Mouse (Mus musculus): ENCODE measurements around the gene Vcl. TPM values are rescaled to one million over a fixed set of nuclear protein-coding genes. Genes with fewer than 3 reads are reported as not detected.

Gene Vcl
- total and polyA plus RNA-seq, 3 experiments: 62.4 to 103 (median 102) TPM

DNA sequence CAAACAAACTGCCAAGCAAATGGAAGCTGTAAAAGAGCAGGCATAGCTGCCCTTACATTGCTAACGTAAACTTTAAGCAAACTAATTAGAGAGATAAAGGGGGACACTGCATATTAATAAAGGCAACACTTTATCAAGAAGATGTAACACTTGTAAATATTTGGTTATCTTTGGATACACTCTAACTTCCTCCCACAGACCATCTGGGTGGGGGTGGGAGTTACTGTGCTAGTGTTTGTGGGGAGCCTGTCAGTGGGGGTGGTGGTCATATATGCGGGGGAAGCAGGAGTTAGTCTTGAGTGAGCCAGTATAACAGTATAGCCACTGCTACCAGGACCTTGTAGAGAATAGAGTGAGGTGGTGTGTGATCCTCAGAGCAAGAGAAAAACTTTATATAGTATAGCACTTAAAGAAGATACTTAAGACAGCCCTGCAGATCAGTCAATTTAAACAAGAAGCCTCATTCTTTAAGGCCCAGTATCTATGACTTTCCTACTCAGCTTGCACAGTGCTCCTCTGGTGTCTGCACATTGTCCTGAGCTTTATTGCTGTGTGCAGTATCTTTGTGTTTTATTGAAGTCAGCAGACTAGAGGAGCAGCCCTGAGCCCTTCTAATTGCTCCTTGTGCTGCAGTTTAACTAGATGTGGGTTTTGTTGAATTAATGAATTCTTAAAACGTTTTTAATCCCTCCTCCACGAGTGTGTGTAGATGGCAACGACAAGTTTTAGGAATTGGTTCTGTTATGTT lies 133.7 kb downstream of the Vcl start:
- H3K4me1 ChIP-seq (ENCODE audit: control insufficient read depth, insufficient read depth, low read length): peaks cover 4% of the 10 kb centered on the region
- H3K27ac ChIP-seq: no peak overlapping the region
- TF ChIP-seq EP300 (IDR thresholded peaks at IDR 0.05; ENCODE audit: insufficient read depth, low read depth, low read length) (no peak), CTCF (IDR thresholded peaks at IDR 0.05) (no peak)
- no peaks in the 10 kb centered on the region for H3K27me3 ChIP-seq (ENCODE audit: control insufficient read depth, insufficient read depth, low read length)
- no peak overlapping the region for H3K9ac ChIP-seq (ENCODE audit: low read depth, low read length)
- H3K4me3 ChIP-seq: no peak overlapping the region
- H3K79me2 ChIP-seq (replicated peaks; ENCODE audit: control insufficient read depth, insufficient read depth, low read length): no peaks in the 10 kb centered on the region
- WGBS: 68% methylated on average over 5 of the region's 5 CpGs
- intact Hi-C loops (cut with DNase I): no loop called here
- DNase-seq: no peak
- H3K36me3 ChIP-seq (ENCODE audit: control insufficient read depth, insufficient read depth, low read length): peaks cover 4% of the 10 kb centered on the region; the same call in 1 of the 2 replicates

DNA sequence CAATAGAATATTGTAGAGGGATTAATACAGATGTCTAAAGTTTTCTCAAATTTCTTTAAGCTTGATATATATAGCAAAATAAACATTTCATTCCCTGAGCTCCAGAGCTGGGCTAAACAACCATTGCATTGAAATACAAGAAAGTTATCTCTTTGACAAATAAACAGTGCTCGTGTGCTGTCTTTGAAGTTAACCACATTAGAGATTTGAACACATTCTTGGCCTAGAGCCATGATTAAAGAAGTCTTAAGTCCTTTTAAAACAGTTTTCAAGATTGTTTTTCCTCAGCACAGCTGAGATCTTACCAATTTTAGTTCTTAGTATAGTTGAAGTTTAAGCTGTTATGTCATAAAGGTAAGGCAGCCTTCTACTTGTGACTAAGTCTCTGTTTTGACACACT lies 135.1 kb downstream of the Vcl start:
- 27% methylated on average over 1 of the region's 1 CpGs for WGBS
- Histone ChIP-seq H3K27ac (no peak overlapping the region; the same call in 1 of the 2 replicates), H3K27me3 (ENCODE audit: control insufficient read depth, insufficient read depth, low read length) (no peaks in the 10 kb centered on the region), H3K4me3 (no peak overlapping the region), H3K36me3 (ENCODE audit: control insufficient read depth, insufficient read depth, low read length) (peaks cover 4% of the 10 kb centered on the region; the same call in 1 of the 2 replicates), H3K9ac (ENCODE audit: low read depth, low read length) (no peak overlapping the region), H3K79me2 (replicated peaks; ENCODE audit: control insufficient read depth, insufficient read depth, low read length) (no peaks in the 10 kb centered on the region), H3K4me1 (ENCODE audit: control insufficient read depth, insufficient read depth, low read length) (peaks cover 4% of the 10 kb centered on the region)
- intact Hi-C loops (cut with DNase I): no loop called here
- TF ChIP-seq EP300 (IDR thresholded peaks at IDR 0.05; ENCODE audit: insufficient read depth, low read depth, low read length): no peak
- no peak for TF ChIP-seq POLR2A (IDR thresholded peaks at IDR 0.05; ENCODE audit: insufficient read depth, low read depth, low read length)
- TF ChIP-seq CTCF (IDR thresholded peaks at IDR 0.05): no peak
- DNase-seq: no peak

DNA sequence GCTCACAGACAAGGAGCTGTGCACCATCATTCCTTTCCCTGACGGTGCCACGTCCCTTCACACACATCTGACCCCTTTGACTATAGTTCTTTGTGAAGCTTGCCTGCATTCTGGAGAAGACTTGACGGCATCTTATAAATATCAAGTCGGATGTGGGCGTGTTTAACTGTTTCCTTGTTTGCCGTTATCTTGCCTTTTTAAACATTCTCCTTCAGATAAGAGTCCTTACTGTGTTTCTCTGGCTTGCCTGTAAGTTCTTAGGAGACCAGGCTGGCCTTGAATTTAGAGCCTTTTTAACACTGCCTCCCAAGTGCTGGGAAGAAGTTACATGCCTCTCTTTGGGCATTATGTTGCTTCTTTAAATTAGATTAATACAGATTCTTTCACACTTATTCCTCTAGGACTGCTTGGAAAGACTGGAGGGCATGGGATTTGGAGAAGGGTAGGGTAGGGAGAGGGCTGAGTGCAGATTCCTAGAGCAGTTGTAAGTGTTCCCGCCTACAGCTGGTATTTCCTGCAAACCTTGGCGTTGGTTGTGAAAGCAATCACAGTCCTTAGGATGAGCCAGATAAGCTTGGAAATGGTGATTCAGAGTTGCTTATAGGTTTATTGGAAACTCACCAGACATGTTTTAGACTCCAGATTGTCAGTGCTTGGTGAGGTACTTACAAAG lies 136.4 kb downstream of the Vcl start:
- H3K36me3 ChIP-seq (ENCODE audit: control insufficient read depth, insufficient read depth, low read length): peaks cover 4% of the 10 kb centered on the region; the same call in 1 of the 2 replicates
- no peak for DNase-seq
- TF ChIP-seq POLR2A (IDR thresholded peaks at IDR 0.05; ENCODE audit: insufficient read depth, low read depth, low read length): no peak
- no peak for TF ChIP-seq EP300 (IDR thresholded peaks at IDR 0.05; ENCODE audit: insufficient read depth, low read depth, low read length)
- no peak for TF ChIP-seq CTCF (IDR thresholded peaks at IDR 0.05)
- no peak overlapping the region for H3K4me3 ChIP-seq
- peak overlapping the region; percentile 31; the same call in 1 of the 2 replicates for H3K27ac ChIP-seq
- no peak overlapping the region for H3K9ac ChIP-seq (ENCODE audit: low read depth, low read length)
- H3K79me2 ChIP-seq (replicated peaks; ENCODE audit: control insufficient read depth, insufficient read depth, low read length): 0 out of 2 replicates have a peak, but pooled peaks cover 2% of the 10 kb centered on the region
- H3K4me1 ChIP-seq (ENCODE audit: control insufficient read depth, insufficient read depth, low read length): peaks cover 4% of the 10 kb centered on the region
- intact Hi-C loops (cut with DNase I): no loop called here
- no peaks in the 10 kb centered on the region for H3K27me3 ChIP-seq (ENCODE audit: control insufficient read depth, insufficient read depth, low read length)
- 34% methylated on average over 8 of the region's 8 CpGs for WGBS

DNA sequence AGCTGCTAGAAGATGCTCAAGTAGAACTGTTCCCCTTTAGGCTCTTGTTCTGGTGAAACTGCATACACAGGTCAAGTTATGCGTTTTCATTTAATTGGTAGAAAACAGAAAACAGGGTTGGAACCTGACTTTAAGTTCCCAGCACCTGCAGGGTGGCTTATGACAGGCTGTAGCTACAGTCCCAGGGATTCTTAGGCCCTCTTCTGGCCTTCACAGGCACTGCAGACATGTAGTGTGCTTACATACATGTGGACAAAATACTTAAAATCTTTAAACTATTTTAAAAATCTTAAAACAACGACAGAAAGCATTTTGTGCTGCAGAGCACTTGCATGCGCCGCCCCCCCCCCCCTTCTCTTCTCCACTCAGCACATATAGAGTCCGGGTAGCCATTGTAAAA lies 140.4 kb downstream of the Vcl start:
- DNase-seq: no peak
- no peak overlapping the region for H3K27ac ChIP-seq
- H3K4me1 ChIP-seq (ENCODE audit: control insufficient read depth, insufficient read depth, low read length): peaks cover 6% of the 10 kb centered on the region
- TF ChIP-seq POLR2A (IDR thresholded peaks at IDR 0.05; ENCODE audit: insufficient read depth, low read depth, low read length) (no peak), CTCF (IDR thresholded peaks at IDR 0.05) (peak; percentile 41)
- H3K79me2 ChIP-seq (replicated peaks; ENCODE audit: control insufficient read depth, insufficient read depth, low read length): 0 out of 2 replicates have a peak, but pooled peaks cover 2% of the 10 kb centered on the region
- peaks cover 2% of the 10 kb centered on the region; the same call in 1 of the 2 replicates for H3K36me3 ChIP-seq (ENCODE audit: control insufficient read depth, insufficient read depth, low read length)
- no peak overlapping the region for H3K9ac ChIP-seq (ENCODE audit: low read depth, low read length)
- H3K4me3 ChIP-seq: no peak overlapping the region
- intact Hi-C loops (cut with DNase I): no loop called here
- WGBS: 82% methylated on average over 5 of the region's 5 CpGs
- H3K27me3 ChIP-seq (ENCODE audit: control insufficient read depth, insufficient read depth, low read length): no peaks in the 10 kb centered on the region

DNA sequence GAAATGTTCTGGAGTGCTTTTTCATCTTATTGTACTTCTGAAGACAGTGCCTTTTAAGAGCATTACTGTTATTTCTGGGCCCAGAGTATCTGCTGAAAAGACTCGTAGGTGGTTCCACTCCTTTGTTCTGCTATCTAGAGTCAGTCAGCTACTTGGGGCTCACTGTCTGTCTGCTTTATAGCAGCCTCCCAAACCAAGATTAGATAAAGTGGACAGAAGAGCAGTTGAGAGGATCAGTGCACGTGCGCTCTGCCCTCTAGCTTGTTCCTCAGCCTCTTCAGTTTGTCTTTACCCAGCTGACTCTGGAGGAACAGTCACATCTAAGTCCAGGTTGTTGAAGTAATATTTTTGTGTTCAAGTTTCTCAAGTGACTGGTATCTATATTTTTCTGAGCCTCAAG lies 144.8 kb downstream of the Vcl start:
- no peak for DNase-seq
- H3K79me2 ChIP-seq (replicated peaks; ENCODE audit: control insufficient read depth, insufficient read depth, low read length): peaks cover 3% of the 10 kb centered on the region; the same call in 1 of the 2 replicates
- intact Hi-C loops (cut with DNase I): no loop called here
- H3K9ac ChIP-seq (ENCODE audit: low read depth, low read length): no peak overlapping the region
- TF ChIP-seq EP300 (IDR thresholded peaks at IDR 0.05; ENCODE audit: insufficient read depth, low read depth, low read length): no peak
- TF ChIP-seq POLR2A (IDR thresholded peaks at IDR 0.05; ENCODE audit: insufficient read depth, low read depth, low read length): no peak
- TF ChIP-seq CTCF (IDR thresholded peaks at IDR 0.05): no peak
- H3K27ac ChIP-seq: peak overlapping the region; percentile 3; the same call in 1 of the 2 replicates
- H3K4me1 ChIP-seq (ENCODE audit: control insufficient read depth, insufficient read depth, low read length): peaks cover 5% of the 10 kb centered on the region
- H3K4me3 ChIP-seq: no peak overlapping the region
- H3K27me3 ChIP-seq (ENCODE audit: control insufficient read depth, insufficient read depth, low read length): no peaks in the 10 kb centered on the region
- WGBS: 58% methylated on average over 3 of the region's 3 CpGs
- H3K36me3 ChIP-seq (ENCODE audit: control insufficient read depth, insufficient read depth, low read length): peaks cover 2% of the 10 kb centered on the region

All from heart, adult 2 months (tissue).